Mouse (Mus musculus) gastrocnemius, postnatal 14 days (tissue): ENCODE data around the gene Eif1. TPM values are rescaled to one million over a fixed set of nuclear protein-coding genes. Genes with fewer than 3 reads are reported as not detected.
A peak's percentile ranks its signal among the peaks of the same experiment; 100 is the strongest.

Experiments
- DNase-seq: peaks from one replicate; pipeline ENCODE4 v3.0.0; 2021; ENCODE audit warnings: mixed read lengths
- intact Hi-C: fragments of 180-260 bp; cut with DNase I; formaldehyde crosslinking; loops from one replicate; pipeline ENCODE4 v1.15.1; 2025; ENCODE audit warnings: low total_unique reads
- long read RNA-seq, 2 experiments: library from polyadenylated mRNA; stranded (forward); transcript quantifications; one replicate each; pipeline ENCODE4 v2.0.0; 2021
- total RNA-seq, 2 experiments: library from RNA; stranded (reverse); gene quantifications; 2 replicates each; pipeline ENCODE4 v1.2.3; 2021

Gene Eif1
- total RNA-seq = 100 to 1,000 TPM; 781 to 791 TPM
- long read RNA-seq, experiment 1, transcript Eif1-201 (4 exons, 1,322 nt) = major isoform, 556 of 572 reads
- long read RNA-seq, experiment 1, transcript Eif1-202 (2 exons, 383 nt) = minor isoform, 6 of 572 reads
- long read RNA-seq, experiment 1, partial matches to known transcripts = 0 of 572 reads
- long read RNA-seq, experiment 1, other reads (novel, unspliced or antisense) = 10 of 572 reads
- long read RNA-seq, experiment 2, transcript Eif1-201 (4 exons, 1,322 nt) = major isoform, 721 of 746 reads
- long read RNA-seq, experiment 2, partial matches to known transcripts = 16 of 746 reads
- long read RNA-seq, experiment 2, other reads (novel, unspliced or antisense) = 3 of 746 reads

GRCm38 (mm10) chr11:100319492-100320171 is at the start of gene Eif1:
TSS of gene Eif1 (plus strand) at chr11:100319885.
- DNase-seq = peak; percentile 100
- intact Hi-C loops = no loop called here

GRCm38 (mm10) chr11:100271878-100272277 is 47.8 kb upstream of the Eif1 start:
- no peak for DNase-seq
- intact Hi-C loops = loop anchor here (10.0 kb wide), 1 partner anchor 97 kb away; no protein-coding TSS in a partner anchor

DNA sequence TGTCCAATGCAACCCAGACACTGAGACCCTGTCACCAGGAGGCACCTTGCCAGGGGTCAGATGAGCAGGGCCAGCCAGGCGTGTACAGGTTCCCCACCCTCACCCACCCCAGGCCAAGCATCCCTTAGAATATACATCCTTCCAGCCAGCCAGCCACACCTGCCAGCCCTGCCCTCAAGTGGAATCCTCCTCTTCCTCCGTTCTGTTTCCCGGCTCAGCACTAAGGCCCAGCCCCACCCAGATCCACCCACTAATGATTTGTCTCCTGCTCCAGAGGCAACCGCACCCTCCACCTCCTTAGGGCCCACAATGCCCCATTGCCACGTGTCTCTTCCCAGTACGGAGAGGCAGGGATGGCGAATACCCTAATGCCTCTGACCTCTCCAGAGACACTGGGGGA is 45.0 kb upstream of the Eif1 start:
- intact Hi-C loops = loop anchor here (10.0 kb wide), 1 partner anchor 100 kb away; no protein-coding TSS in a partner anchor
- no peak for DNase-seq

GRCm38 (mm10) chr11:100275466-100275865 is 44.2 kb upstream of the Eif1 start:
- intact Hi-C loops = loop anchor here (10.0 kb wide), 1 partner anchor 101 kb away; no protein-coding TSS in a partner anchor
- DNase-seq = no peak

GRCm38 (mm10) chr11:100277726-100278480 is 41.8 kb upstream of the Eif1 start:
- intact Hi-C loops = loop anchor here (10.0 kb wide), 1 partner anchor 103 kb away; no protein-coding TSS in a partner anchor

GRCm38 (mm10) chr11:100278759-100279158 is 40.9 kb upstream of the Eif1 start:
- intact Hi-C loops = loop anchor here (10.0 kb wide), 1 partner anchor 104 kb away; no protein-coding TSS in a partner anchor
- DNase-seq = no peak

More at GRCm38 (mm10) chr11:100277726-100278480, 41.8 kb upstream of the Eif1 start:
- DNase-seq = no peak

- intact Hi-C loops = no loop called here
- peak; percentile 77 for DNase-seq
These were observed 37.8 kb upstream of the Eif1 start for GRCm38 (mm10) chr11:100281596-100282544.

DNA sequence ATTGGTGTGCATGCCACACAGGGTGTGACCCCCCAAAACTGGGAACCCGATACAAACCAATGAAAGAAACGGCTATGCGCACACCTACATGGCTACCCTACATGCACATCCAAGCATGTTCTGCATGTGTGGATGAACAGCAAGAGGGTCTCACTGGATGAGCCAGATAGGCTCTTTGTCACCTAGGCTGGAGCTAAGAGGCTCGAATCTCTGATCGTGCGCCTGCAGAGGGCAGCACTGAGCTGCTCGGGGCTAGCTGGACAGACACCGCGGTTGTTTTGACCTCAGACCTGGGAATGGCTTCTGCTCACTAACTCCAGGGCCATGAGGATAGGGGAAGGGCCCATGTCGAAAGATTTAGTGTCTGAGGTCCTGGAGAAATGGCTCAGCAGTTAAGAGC is 37.1 kb upstream of the Eif1 start:
- peak; percentile 82 for DNase-seq
- intact Hi-C loops = no loop called here

DNA sequence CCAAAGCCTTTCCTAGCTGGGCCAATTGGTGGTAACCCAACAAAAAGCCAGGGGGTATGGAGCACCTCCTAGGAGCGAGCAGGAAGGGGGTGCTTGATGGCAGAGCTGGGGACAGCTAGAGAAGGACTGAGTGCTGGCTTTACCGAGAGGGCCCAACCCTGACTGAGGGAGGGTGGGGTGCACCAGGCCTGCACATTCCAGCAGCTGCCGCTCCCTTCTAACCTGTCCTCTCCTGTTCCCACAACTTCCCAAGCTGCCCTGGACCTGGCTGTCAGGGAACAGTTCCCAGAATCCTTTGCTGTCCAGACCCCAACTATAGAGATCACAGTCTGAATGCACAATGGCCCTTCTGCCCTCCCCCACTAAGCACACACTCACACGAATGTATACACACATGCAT is 34.7 kb upstream of the Eif1 start:
- intact Hi-C loops = no loop called here
- no peak for DNase-seq

DNA sequence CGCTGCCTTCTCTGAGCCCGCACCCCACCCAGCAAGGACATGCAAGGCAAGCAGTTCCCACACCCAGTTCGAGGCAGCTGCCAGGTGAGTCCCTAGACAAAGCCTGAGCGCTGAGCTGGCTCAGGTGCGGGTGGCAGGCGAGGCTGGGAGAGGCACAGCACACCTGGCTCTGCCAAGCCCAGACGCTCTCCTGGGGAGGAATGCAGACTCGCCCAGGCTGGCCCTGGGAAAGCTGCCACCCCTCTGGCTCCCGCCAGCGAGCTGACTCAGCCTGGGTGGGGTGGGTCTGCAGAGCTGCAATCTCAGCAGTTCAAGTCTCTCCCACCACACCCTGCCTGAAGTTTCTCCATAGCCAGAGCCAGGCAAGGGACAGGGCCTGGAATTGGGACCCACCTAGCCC is 32.7 kb upstream of the Eif1 start:
- peak; percentile 75 for DNase-seq
- intact Hi-C loops = no loop called here

DNA sequence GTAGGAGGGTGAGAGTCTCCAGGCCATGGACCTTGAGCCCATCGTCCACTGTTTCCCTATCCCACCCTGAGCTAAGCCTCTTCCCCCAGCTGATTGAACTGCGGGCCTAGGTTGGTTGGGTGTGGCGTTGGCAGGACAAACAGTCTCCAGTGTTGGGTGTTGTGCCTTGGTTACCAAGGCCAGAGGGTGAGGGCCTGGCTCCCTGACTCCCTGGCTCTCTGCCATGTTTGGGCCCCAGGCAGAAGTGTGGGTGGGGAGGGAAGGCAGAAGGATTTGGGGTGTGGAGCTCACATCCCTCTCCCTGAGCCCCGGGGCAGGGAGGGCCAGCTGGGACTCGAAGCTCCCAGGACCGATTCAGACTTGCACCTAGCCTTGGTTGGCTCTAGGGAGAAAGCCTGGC is 30.7 kb upstream of the Eif1 start:
- no peak for DNase-seq
- intact Hi-C loops = no loop called here

GRCm38 (mm10) chr11:100290235-100290634 is 29.4 kb upstream of the Eif1 start:
- intact Hi-C loops = loop anchor here (10.0 kb wide), 1 partner anchor 825 kb away; no protein-coding TSS in a partner anchor
- no peak for DNase-seq

GRCm38 (mm10) chr11:100292884-100293283 is 26.8 kb upstream of the Eif1 start:
- intact Hi-C loops = loop anchor here (10.0 kb wide), 1 partner anchor 828 kb away; no protein-coding TSS in a partner anchor
- DNase-seq = no peak

DNA sequence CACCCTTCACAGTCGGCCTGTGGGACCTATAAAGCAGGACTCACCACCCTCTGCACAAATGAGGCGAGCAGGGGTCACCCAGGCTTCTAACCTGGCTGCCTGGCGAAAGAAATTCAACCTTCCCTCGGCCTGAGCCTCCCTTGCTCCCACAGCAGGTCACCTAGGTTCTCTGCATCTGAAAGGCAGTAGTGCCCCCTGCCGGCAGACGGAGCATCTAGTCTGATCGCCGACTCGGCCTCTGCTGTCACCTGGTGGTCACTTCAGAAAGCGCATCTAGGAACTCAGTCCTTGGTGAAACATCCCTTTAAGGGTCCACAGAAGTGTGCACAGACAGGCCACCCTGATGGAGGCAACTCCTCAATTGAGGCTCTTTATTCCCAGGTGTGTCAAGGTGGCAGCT is 24.4 kb upstream of the Eif1 start:
- intact Hi-C loops = loop anchor here (10.0 kb wide), 1 partner anchor 831 kb away; no protein-coding TSS in a partner anchor
- DNase-seq = peak; percentile 78

- intact Hi-C loops = loop anchor here (10.0 kb wide), 1 partner anchor 833 kb away; no protein-coding TSS in a partner anchor
- DNase-seq = no peak
These were observed 21.9 kb upstream of the Eif1 start for GRCm38 (mm10) chr11:100297801-100298200.

DNA sequence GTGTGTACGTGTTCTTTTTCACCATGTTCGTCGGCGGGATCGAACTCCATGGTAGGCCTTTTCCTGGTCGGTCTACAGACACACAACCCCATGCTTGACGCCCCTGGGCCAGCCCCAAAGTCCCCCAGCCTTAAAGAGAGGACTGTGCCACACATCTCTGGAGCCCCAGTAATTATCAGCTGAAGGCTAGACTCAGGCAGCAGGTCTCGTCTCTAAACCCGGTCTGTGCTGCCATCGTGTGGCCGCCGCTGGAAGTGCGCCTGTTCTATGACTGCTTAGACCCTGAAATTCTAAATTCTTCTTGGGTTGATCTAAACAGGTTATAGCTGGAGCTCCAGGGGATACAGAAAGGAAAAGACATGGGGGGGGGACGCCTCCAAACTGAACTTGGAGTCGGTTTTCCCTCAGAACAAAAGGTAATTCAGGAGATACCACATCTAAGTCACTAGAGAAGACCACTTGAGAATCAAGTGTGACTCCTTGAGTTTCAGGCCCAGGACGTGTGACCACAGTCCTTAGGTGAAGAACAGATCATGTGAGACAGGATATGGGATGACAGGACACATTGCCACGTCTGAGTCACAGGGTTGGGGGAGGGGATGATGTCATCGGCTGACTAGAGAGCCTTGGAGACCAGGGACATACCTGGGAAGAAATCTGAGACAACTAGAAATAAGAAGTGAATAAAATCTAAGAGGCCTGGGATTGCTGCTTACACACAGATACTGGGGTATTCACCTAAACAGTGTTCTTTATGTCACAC is 21.2 kb upstream of the Eif1 start:
- intact Hi-C loops = loop anchor here (10.0 kb wide), 1 partner anchor 834 kb away; no protein-coding TSS in a partner anchor

DNA sequence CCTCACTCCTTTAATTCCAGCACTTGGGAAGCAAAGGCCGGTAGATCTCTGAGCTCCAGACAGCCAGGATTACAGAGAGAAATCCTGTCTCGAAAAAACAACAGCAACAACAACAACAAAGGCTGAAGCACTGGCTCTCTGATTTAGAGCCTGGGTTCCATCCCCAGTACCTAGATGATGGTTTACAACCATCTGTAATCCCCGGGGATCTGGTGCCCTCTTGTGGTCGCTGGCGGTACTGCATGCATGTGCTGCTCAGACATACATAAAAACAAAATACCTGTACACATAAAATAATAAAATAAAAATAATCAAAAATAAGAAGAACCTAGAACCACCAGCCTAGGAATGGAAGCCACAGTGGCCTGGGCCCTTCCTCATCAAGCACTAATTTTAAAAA is 19.4 kb upstream of the Eif1 start:
- intact Hi-C loops = no loop called here
- peak; percentile 41 for DNase-seq

More for the DNA sequence above, 21.2 kb upstream of the Eif1 start:
- peak; percentile 74 for DNase-seq

GRCm38 (mm10) chr11:100301292-100301691 is 18.4 kb upstream of the Eif1 start:
- intact Hi-C loops = no loop called here
- no peak for DNase-seq
